Mouse (Mus musculus): ENCODE data around the gene Ubl5.

GRCm38 (mm10) chr9:20689913-20690312 is 47.2 kb downstream of the Ubl5 start:
- no peak for TF ChIP-seq CTCF (IDR thresholded peaks at IDR 0.05; ENCODE audit: low read depth)
- TF ChIP-seq EP300 (optimal IDR thresholded peaks at IDR 0.05), result no peak

Data from stomach, postnatal 0 days (tissue).